Mouse (Mus musculus): ENCODE data around the gene Foxp4. TPM values are rescaled to one million over a fixed set of nuclear protein-coding genes. Genes with fewer than 3 reads are reported as not detected.

Gene Foxp4
- polyA plus RNA-seq, 1 experiment from 2014 or later: 28.1 TPM

GRCm38 (mm10) chr17:47907366-47907920 is 17.0 kb downstream of the Foxp4 start:
- WGBS: 29% methylated on average over 9 of the region's 9 CpGs
- no peaks in the 10 kb centered on the region for H3K9me3 ChIP-seq
- peaks cover 56% of the 10 kb centered on the region for H3K36me3 ChIP-seq (replicated peaks)
- peaks cover 14% of the 10 kb centered on the region; the same call in 1 of the 2 replicates for H3K27me3 ChIP-seq (replicated peaks; ENCODE audit: low read depth, poor library complexity, severe bottlenecking)
- peak overlapping the region; percentile 57 for H3K27ac ChIP-seq (replicated peaks)
- peak overlapping the region; percentile 29; the same call in 1 of the 2 replicates for H3K4me3 ChIP-seq
- peaks cover 81% of the 10 kb centered on the region for H3K4me1 ChIP-seq
- DNase-seq (ENCODE audit: low spot score): peak; percentile 48

- peak overlapping the region; percentile 61 for H3K27ac ChIP-seq (replicated peaks)
- DNase-seq (ENCODE audit: low spot score): peak; percentile 52
- 24% methylated on average over 35 of the region's 35 CpGs for WGBS
- peak overlapping the region; percentile 39 for H3K4me3 ChIP-seq
- no peaks in the 10 kb centered on the region for H3K9me3 ChIP-seq
- H3K36me3 ChIP-seq (replicated peaks): peaks cover 70% of the 10 kb centered on the region
- H3K27me3 ChIP-seq (replicated peaks; ENCODE audit: low read depth, poor library complexity, severe bottlenecking): no peaks in the 10 kb centered on the region
- H3K4me1 ChIP-seq: peaks cover 80% of the 10 kb centered on the region
Observed at GRCm38 (mm10) chr17:47903846-47904680, 20.4 kb downstream of the Foxp4 start.

- DNase-seq (ENCODE audit: low spot score): no peak
- H3K4me1 ChIP-seq: peaks cover 80% of the 10 kb centered on the region
- H3K36me3 ChIP-seq (replicated peaks): peaks cover 86% of the 10 kb centered on the region
Observed at GRCm38 (mm10) chr17:47901782-47902181, 22.7 kb downstream of the Foxp4 start.

GRCm38 (mm10) chr17:47900716-47901115 is 23.7 kb downstream of the Foxp4 start:
- 45% methylated on average over 6 of the region's 6 CpGs for WGBS
- peaks cover 87% of the 10 kb centered on the region for H3K36me3 ChIP-seq (replicated peaks)
- H3K4me1 ChIP-seq: peaks cover 75% of the 10 kb centered on the region

More at GRCm38 (mm10) chr17:47901782-47902181, 22.7 kb downstream of the Foxp4 start:
- Histone ChIP-seq H3K27me3 (replicated peaks; ENCODE audit: low read depth, poor library complexity, severe bottlenecking) (no peaks in the 10 kb centered on the region), H3K27ac (replicated peaks) (no peak overlapping the region), H3K4me3 (no peak overlapping the region), H3K9me3 (no peaks in the 10 kb centered on the region)
- 74% methylated on average over 3 of the region's 3 CpGs for WGBS

GRCm38 (mm10) chr17:47899156-47899555 is 25.3 kb downstream of the Foxp4 start:
- 17% methylated on average over 4 of the region's 4 CpGs for WGBS
- no peaks in the 10 kb centered on the region for H3K9me3 ChIP-seq
- DNase-seq (ENCODE audit: low spot score): peak; percentile 41
- peaks cover 95% of the 10 kb centered on the region for H3K36me3 ChIP-seq (replicated peaks)
- H3K27ac ChIP-seq (replicated peaks): peak overlapping the region; percentile 78
- H3K27me3 ChIP-seq (replicated peaks; ENCODE audit: low read depth, poor library complexity, severe bottlenecking): no peaks in the 10 kb centered on the region
- H3K4me3 ChIP-seq: 0 out of 2 replicates have a peak overlapping the region, but pooled peaks have one; percentile 34
- peaks cover 59% of the 10 kb centered on the region for H3K4me1 ChIP-seq

More at GRCm38 (mm10) chr17:47900716-47901115, 23.7 kb downstream of the Foxp4 start:
- Histone ChIP-seq H3K27ac (replicated peaks) (no peak overlapping the region), H3K27me3 (replicated peaks; ENCODE audit: low read depth, poor library complexity, severe bottlenecking) (no peaks in the 10 kb centered on the region), H3K9me3 (no peaks in the 10 kb centered on the region), H3K4me3 (no peak overlapping the region)
- DNase-seq (ENCODE audit: low spot score): no peak

GRCm38 (mm10) chr17:47897956-47898752 is 26.3 kb downstream of the Foxp4 start:
- WGBS: 2% methylated on average over 9 of the region's 9 CpGs
- peaks cover 95% of the 10 kb centered on the region for H3K36me3 ChIP-seq (replicated peaks)
- H3K4me1 ChIP-seq: peaks cover 54% of the 10 kb centered on the region
- DNase-seq (ENCODE audit: low spot score): peak; percentile 85
- no peaks in the 10 kb centered on the region for H3K9me3 ChIP-seq
- no peaks in the 10 kb centered on the region for H3K27me3 ChIP-seq (replicated peaks; ENCODE audit: low read depth, poor library complexity, severe bottlenecking)
- H3K4me3 ChIP-seq: peak overlapping the region; percentile 34
- peak overlapping the region; percentile 78 for H3K27ac ChIP-seq (replicated peaks)

- 74% methylated on average over 7 of the region's 7 CpGs for WGBS
- Histone ChIP-seq H3K27ac (replicated peaks) (0 out of 2 replicates have a peak overlapping the region, but pooled peaks have one; percentile 24), H3K27me3 (replicated peaks; ENCODE audit: low read depth, poor library complexity, severe bottlenecking) (no peaks in the 10 kb centered on the region), H3K4me1 (peaks cover 72% of the 10 kb centered on the region), H3K9me3 (no peaks in the 10 kb centered on the region), H3K36me3 (replicated peaks) (peaks cover 84% of the 10 kb centered on the region), H3K4me3 (no peak overlapping the region)
- no peak for DNase-seq (ENCODE audit: low spot score)
Observed at GRCm38 (mm10) chr17:47889727-47890126, 34.7 kb downstream of the Foxp4 start.

GRCm38 (mm10) chr17:47889267-47889666 is 35.2 kb downstream of the Foxp4 start:
- Histone ChIP-seq H3K27ac (replicated peaks) (peak overlapping the region; percentile 89; the same call in 1 of the 2 replicates), H3K4me3 (no peak overlapping the region), H3K9me3 (no peaks in the 10 kb centered on the region), H3K4me1 (peaks cover 72% of the 10 kb centered on the region), H3K36me3 (replicated peaks) (peaks cover 84% of the 10 kb centered on the region), H3K27me3 (replicated peaks; ENCODE audit: low read depth, poor library complexity, severe bottlenecking) (no peaks in the 10 kb centered on the region)
- no peak for DNase-seq (ENCODE audit: low spot score)
- 51% methylated on average over 19 of the region's 19 CpGs for WGBS

GRCm38 (mm10) chr17:47888641-47889040 is 35.8 kb downstream of the Foxp4 start:
- 53% methylated on average over 7 of the region's 7 CpGs for WGBS
- no peaks in the 10 kb centered on the region for H3K27me3 ChIP-seq (replicated peaks; ENCODE audit: low read depth, poor library complexity, severe bottlenecking)
- H3K36me3 ChIP-seq (replicated peaks): peaks cover 84% of the 10 kb centered on the region
- no peaks in the 10 kb centered on the region for H3K9me3 ChIP-seq
- no peak overlapping the region for H3K4me3 ChIP-seq
- H3K27ac ChIP-seq (replicated peaks): peak overlapping the region; percentile 89
- no peak for DNase-seq (ENCODE audit: low spot score)
- peaks cover 78% of the 10 kb centered on the region for H3K4me1 ChIP-seq

GRCm38 (mm10) chr17:47888155-47888455 is 36.3 kb downstream of the Foxp4 start:
- Histone ChIP-seq H3K27ac (replicated peaks) (peak overlapping the region; percentile 89), H3K4me1 (peaks cover 83% of the 10 kb centered on the region), H3K4me3 (peak overlapping the region; percentile 40), H3K9me3 (no peaks in the 10 kb centered on the region), H3K36me3 (replicated peaks) (peaks cover 84% of the 10 kb centered on the region), H3K27me3 (replicated peaks; ENCODE audit: low read depth, poor library complexity, severe bottlenecking) (no peaks in the 10 kb centered on the region)
- WGBS: 7% methylated on average over 6 of the region's 6 CpGs
- DNase-seq (ENCODE audit: low spot score): peak; percentile 63

GRCm38 (mm10) chr17:47887381-47888154 is 36.9 kb downstream of the Foxp4 start:
- 7% methylated on average over 13 of the region's 13 CpGs for WGBS
- H3K27ac ChIP-seq (replicated peaks): peak overlapping the region; percentile 89
- peak; percentile 85 for DNase-seq (ENCODE audit: low spot score)
- no peaks in the 10 kb centered on the region for H3K27me3 ChIP-seq (replicated peaks; ENCODE audit: low read depth, poor library complexity, severe bottlenecking)
- no peaks in the 10 kb centered on the region for H3K9me3 ChIP-seq
- H3K4me3 ChIP-seq: peak overlapping the region; percentile 40
- H3K4me1 ChIP-seq: peaks cover 88% of the 10 kb centered on the region
- peaks cover 84% of the 10 kb centered on the region for H3K36me3 ChIP-seq (replicated peaks)

- no peak for DNase-seq (ENCODE audit: low spot score)
- Histone ChIP-seq H3K4me3 (no peak overlapping the region), H3K9me3 (no peaks in the 10 kb centered on the region), H3K27me3 (replicated peaks; ENCODE audit: low read depth, poor library complexity, severe bottlenecking) (no peaks in the 10 kb centered on the region), H3K4me1 (peaks cover 90% of the 10 kb centered on the region), H3K36me3 (replicated peaks) (peaks cover 95% of the 10 kb centered on the region), H3K27ac (replicated peaks) (no peak overlapping the region)
- WGBS: 78% methylated on average over 5 of the region's 5 CpGs
Observed at GRCm38 (mm10) chr17:47883099-47883498, 41.3 kb downstream of the Foxp4 start.

Measured in embryonic facial prominence, embryonic 10.5 days (tissue).